In genomic region chr4:65254073-65254472, GRCm38 (mm10) we compare ENCODE assay signal across 28 mouse cellular contexts.
"Had no signal": no experiment of that assay in that cellular context is flagged by ENCODE, and none has a peak within 500 bp of the region (broad histone marks: within the 10 kb centered on the region; RNA-seq: fewer than 3 reads in every experiment).

No protein-coding gene starts in this region.

- H3K27ac ChIP-seq: heart, adult 2 months; heart, embryonic 13.5 days; heart, embryonic 15.5 days; hindbrain, embryonic 10.5 days; hindbrain, embryonic 12.5 days; hindbrain, embryonic 14.5 days; kidney, embryonic 15.5 days; kidney, postnatal 0 days; limb, embryonic 13.5 days; limb, embryonic 15.5 days; liver, embryonic 12.5 days; liver, embryonic 14.5 days had no signal

- H3K9ac ChIP-seq: heart, embryonic 13.5 days; heart, embryonic 15.5 days; hindbrain, embryonic 12.5 days; hindbrain, embryonic 14.5 days; kidney, embryonic 15.5 days; limb, embryonic 13.5 days; limb, embryonic 15.5 days; liver, embryonic 12.5 days; liver, embryonic 14.5 days had no signal

- H3K27me3 ChIP-seq: heart, embryonic 15.5 days; kidney, embryonic 15.5 days; limb, embryonic 13.5 days; limb, embryonic 15.5 days; liver, embryonic 12.5 days had no signal

- H3K36me3 ChIP-seq: heart, embryonic 13.5 days; heart, embryonic 15.5 days; hindbrain, embryonic 10.5 days; hindbrain, embryonic 12.5 days; kidney, embryonic 15.5 days; limb, embryonic 13.5 days; limb, embryonic 15.5 days; liver, embryonic 12.5 days had no signal

- H3K4me3 ChIP-seq: heart, adult 2 months; heart, embryonic 13.5 days; heart, embryonic 15.5 days; hindbrain, embryonic 10.5 days; hindbrain, embryonic 12.5 days; kidney, embryonic 15.5 days; limb, embryonic 13.5 days; limb, embryonic 15.5 days; liver, embryonic 12.5 days had no signal

- DNase-seq: gastrocnemius, postnatal 14 days; gastrocnemius, postnatal 36 days; heart, adult 11 months; heart, adult 2 months; heart, postnatal 14 days; heart, postnatal 4 days; kidney, adult 11 months; kidney, adult 2 months; kidney, adult 9 months; kidney, postnatal 14 days; kidney, postnatal 36 days; layer of hippocampus, adult 9-11 months; layer of hippocampus, postnatal 36 days; left cerebral cortex, postnatal 4 days had no signal

- ATAC-seq: hindbrain, embryonic 16.5 days; intestine, embryonic 16.5 days; liver, embryonic 12.5 days had no signal

- H3K4me1 ChIP-seq: heart, embryonic 15.5 days; liver, embryonic 12.5 days had no signal

- H3K9me3 ChIP-seq: heart, embryonic 13.5 days; heart, embryonic 15.5 days; hindbrain, embryonic 10.5 days; hindbrain, embryonic 12.5 days; kidney, embryonic 15.5 days; limb, embryonic 13.5 days; limb, embryonic 15.5 days; liver, embryonic 12.5 days had no signal

- H3K4me2 ChIP-seq: heart, embryonic 11.5 days; heart, embryonic 13.5 days; heart, embryonic 15.5 days; hindbrain, embryonic 12.5 days; hindbrain, embryonic 14.5 days; kidney, embryonic 15.5 days; limb, embryonic 13.5 days; limb, embryonic 15.5 days; liver, embryonic 12.5 days had no signal
